Mouse (Mus musculus) retina, embryonic 14.5 days (tissue): ENCODE measurements around the gene Calhm3.

Source experiments
- DNase-seq: peaks from one replicate; pipeline ENCODE4 v3.0.0-alpha.2; 2015; ENCODE audit warnings: low spot score

The Calhm3 gene

GRCm38 (mm10) chr19:47118634-47119033, 38.9 kb downstream of the Calhm3 start:
- DNase-seq = no peak

- DNase-seq = no peak
These were observed 52.8 kb downstream of the Calhm3 start for GRCm38 (mm10) chr19:47104641-47105271.
